Mouse (Mus musculus) cortical plate, adult 2 months (tissue): ENCODE results near the gene Cables2.

Experiments
- CTCF ChIP-seq: fragments of 200-500 bp; IDR thresholded peaks from 2 replicates; pipeline ENCODE4 v1.5.1; 2011; ENCODE audit warnings: mild to moderate bottlenecking, control low read depth, low read length; ENCODE audit not compliant: insufficient read depth; ENCODE audit errors: extremely low read depth
- POLR2A ChIP-seq: fragments of 200-500 bp; IDR thresholded peaks from 2 replicates; pipeline ENCODE4 v1.6.1; 2011; ENCODE audit warnings: mild to moderate bottlenecking, low read length, control low read depth; ENCODE audit not compliant: insufficient read depth; ENCODE audit errors: extremely low read depth

DNA sequence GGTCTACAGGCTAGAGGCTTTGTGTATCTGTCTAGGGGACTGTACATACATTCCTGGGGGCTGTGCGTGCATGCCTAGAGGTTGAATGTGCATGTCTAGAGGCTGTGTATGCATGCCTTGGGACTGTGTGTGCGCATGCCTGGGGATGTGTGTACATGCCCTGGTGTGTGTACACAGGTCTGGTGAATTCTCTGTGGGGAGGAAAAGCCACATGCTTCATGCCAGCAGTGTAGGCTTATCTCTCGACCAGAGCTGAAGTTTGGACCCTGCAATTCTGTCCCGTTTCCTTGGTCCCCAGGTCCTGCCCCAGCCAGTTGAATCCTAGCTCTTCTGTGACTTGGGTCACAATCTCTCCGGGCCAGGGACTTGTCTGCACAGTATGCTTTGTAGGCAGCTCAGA, 18.3 kb upstream of the Cables2 start:
- TF ChIP-seq CTCF (no peak), POLR2A (no peak)
